Mouse (Mus musculus) heart, embryonic 14.5 days (tissue): ENCODE data around the gene Nacad. TPM values are rescaled to one million over a fixed set of nuclear protein-coding genes. Genes with fewer than 3 reads are reported as not detected.

Experiments
- ATAC-seq: fragments of 200-750 bp; cut with Nextera tagmentation; 2 replicates; pipeline ENCODE4 v1.8.0; 2017; ENCODE audit warnings: low read depth, moderate TSS enrichment; ENCODE audit not compliant: insufficient number of reproducible peaks, insufficient read depth, low FRiP score
- H3K27ac ChIP-seq, 2 experiments: fragments of 200-500 bp in 1 of 2; fragments of 300-500 bp in 1 of 2; sonication (generic) in 1 of 2; replicated peaks in 1 of 2; 2 replicates each; pipeline ENCODE4 v1.5.1; 2012 to 2014; ENCODE audit warnings: low read depth in 2 of 2, low read length in 2 of 2, control low read depth in 1 of 2, mild to moderate bottlenecking in 1 of 2, mixed read lengths in 1 of 2; ENCODE audit not compliant: control insufficient read depth in 1 of 2, insufficient read depth in 1 of 2
- H3K27me3 ChIP-seq: fragments of 300-500 bp; sonication (generic); 2 replicates; pipeline ENCODE4 v1.6.1; 2014; ENCODE audit warnings: mild to moderate bottlenecking, low read length, control low read depth; ENCODE audit not compliant: control insufficient read depth, insufficient read depth
- H3K36me3 ChIP-seq: fragments of 300-500 bp; sonication (generic); 2 replicates; pipeline ENCODE4 v1.6.1; 2014; ENCODE audit warnings: mild to moderate bottlenecking, control low read depth, low read length, mixed read lengths; ENCODE audit not compliant: control insufficient read depth, insufficient read depth
- H3K4me1 ChIP-seq, 2 experiments: fragments of 200-500 bp in 1 of 2; fragments of 300-500 bp in 1 of 2; sonication (generic) in 1 of 2; 2 replicates each; pipeline ENCODE4 v1.6.1; 2012 to 2014; ENCODE audit warnings: low read length in 2 of 2, control low read depth in 1 of 2, mixed read lengths in 1 of 2; ENCODE audit not compliant: control insufficient read depth in 2 of 2, insufficient read depth in 2 of 2
- H3K4me2 ChIP-seq: fragments of 300-500 bp; sonication (generic); 2 replicates; pipeline ENCODE4 v1.6.1; 2014; ENCODE audit warnings: mild to moderate bottlenecking, low read length
- H3K4me3 ChIP-seq, 2 experiments: fragments of 200-500 bp in 1 of 2; fragments of 300-500 bp in 1 of 2; sonication (generic) in 1 of 2; 2 replicates each; pipeline ENCODE4 v1.5.1; 2012 to 2014; ENCODE audit warnings: low read length in 2 of 2, mild to moderate bottlenecking in 2 of 2, control low read depth in 1 of 2, low read depth in 1 of 2, moderate library complexity in 1 of 2; ENCODE audit not compliant: control insufficient read depth in 1 of 2, insufficient read depth in 1 of 2
- H3K9ac ChIP-seq: fragments of 300-500 bp; sonication (generic); 2 replicates; pipeline ENCODE4 v1.6.1; 2014; ENCODE audit warnings: mild to moderate bottlenecking, low read length
- H3K9me3 ChIP-seq: fragments of 300-500 bp; sonication (generic); 2 replicates; pipeline ENCODE4 v1.6.1; 2016; ENCODE audit warnings: low read length, control low read depth; ENCODE audit not compliant: control insufficient read depth
- WGBS: fragments of 180-500 bp; shearing (Covaris S2); extraction: QIAGEN DNeasy Blood & Tissue Kit; methylation state at CpG from one replicate; pipeline ENCODE4 v1.1.7; 2014; 5-methylcytosine and 5-hydroxymethylcytosine counted together
- polyA plus RNA-seq: library from polyadenylated mRNA; unstranded; fragments of >200 nt; fragmentation: Nextera tagmentation; extraction: Ambion mirVana; gene quantifications from 2 replicates; pipeline ENCODE4 v1.2.1, GENCODE M21; 2014

The Nacad gene
- polyA plus RNA-seq, 1 experiment from 2014 or later = 0.86 TPM

GRCm38 (mm10) chr11:6561474-6561873, 44.4 kb downstream of the Nacad start:
- H3K27ac ChIP-seq = no peak overlapping the region
- no peak overlapping the region for H3K4me3 ChIP-seq

GRCm38 (mm10) chr11:6560655-6561360, 45.0 kb downstream of the Nacad start:
- 87% methylated on average over 13 of the region's 13 CpGs for whole genome bisulfite sequencing
- no peak overlapping the region for H3K4me2 ChIP-seq
- no peak overlapping the region for H3K9ac ChIP-seq
- no peaks in the 10 kb centered on the region for H3K27me3 ChIP-seq
- no peaks in the 10 kb centered on the region for H3K9me3 ChIP-seq
- peaks cover 8 to 9% of the 10 kb centered on the region in 2 experiments for H3K4me1 ChIP-seq
- no peak for ATAC-seq
- no peak overlapping the region for H3K27ac ChIP-seq
- peaks cover 16% of the 10 kb centered on the region for H3K36me3 ChIP-seq
- no peak overlapping the region for H3K4me3 ChIP-seq

More at GRCm38 (mm10) chr11:6561474-6561873, 44.4 kb downstream of the Nacad start:
- no peak overlapping the region for H3K4me2 ChIP-seq
- WGBS = 95% methylated on average over 4 of the region's 4 CpGs
- H3K4me1 ChIP-seq = peaks cover 8 to 9% of the 10 kb centered on the region in 2 experiments
- H3K9ac ChIP-seq = no peak overlapping the region
- no peak for ATAC-seq
- H3K9me3 ChIP-seq = no peaks in the 10 kb centered on the region
- H3K27me3 ChIP-seq = no peaks in the 10 kb centered on the region
- peaks cover 16% of the 10 kb centered on the region for H3K36me3 ChIP-seq

- 98% methylated on average over 2 of the region's 2 CpGs for WGBS
- no peak for ATAC-seq
- no peak overlapping the region for H3K4me2 ChIP-seq
- H3K9ac ChIP-seq = no peak overlapping the region
- H3K4me3 ChIP-seq = no peak overlapping the region
- H3K4me1 ChIP-seq = peaks cover 8 to 9% of the 10 kb centered on the region in 2 experiments
- H3K27ac ChIP-seq = no peak overlapping the region
- peaks cover 16% of the 10 kb centered on the region for H3K36me3 ChIP-seq
- no peaks in the 10 kb centered on the region for H3K27me3 ChIP-seq
- no peaks in the 10 kb centered on the region for H3K9me3 ChIP-seq
These were observed 45.9 kb downstream of the Nacad start for GRCm38 (mm10) chr11:6559996-6560395.

GRCm38 (mm10) chr11:6558234-6558633, 47.6 kb downstream of the Nacad start:
- H3K36me3 ChIP-seq = peaks cover 17% of the 10 kb centered on the region
- no peak overlapping the region for H3K4me3 ChIP-seq
- H3K27ac ChIP-seq = no peak overlapping the region
- H3K9me3 ChIP-seq = no peaks in the 10 kb centered on the region
- no peak overlapping the region for H3K9ac ChIP-seq
- 69% methylated on average over 3 of the region's 3 CpGs for WGBS
- H3K4me2 ChIP-seq = no peak overlapping the region
- H3K27me3 ChIP-seq = no peaks in the 10 kb centered on the region
- no peak for ATAC-seq
- peaks cover 0 to 2% of the 10 kb centered on the region in 2 experiments; a peak in 1 of 4 replicates for H3K4me1 ChIP-seq

GRCm38 (mm10) chr11:6550201-6550600, 55.7 kb downstream of the Nacad start:
- Histone ChIP-seq H3K4me3 (no peak overlapping the region), H3K27ac (no peak overlapping the region), H3K36me3 (0 out of 2 replicates have a peak, but pooled peaks cover 11% of the 10 kb centered on the region), H3K4me1 (peaks cover 5 to 16% of the 10 kb centered on the region in 2 experiments), H3K27me3 (no peaks in the 10 kb centered on the region), H3K4me2 (no peak overlapping the region), H3K9ac (no peak overlapping the region), H3K9me3 (no peaks in the 10 kb centered on the region)
- 89% methylated on average over 3 of the region's 3 CpGs for WGBS
- ATAC-seq = no peak

- peaks cover 5 to 16% of the 10 kb centered on the region in 2 experiments for H3K4me1 ChIP-seq
These were observed 56.1 kb downstream of the Nacad start for GRCm38 (mm10) chr11:6549770-6550169.

More at GRCm38 (mm10) chr11:6549770-6550169, 56.1 kb downstream of the Nacad start:
- H3K9ac ChIP-seq = no peak overlapping the region
- no peaks in the 10 kb centered on the region for H3K9me3 ChIP-seq
- no peaks in the 10 kb centered on the region for H3K27me3 ChIP-seq
- whole genome bisulfite sequencing = 79% methylated on average over 2 of the region's 2 CpGs
- no peak for ATAC-seq
- no peak overlapping the region for H3K4me2 ChIP-seq
- no peak overlapping the region for H3K27ac ChIP-seq
- no peak overlapping the region for H3K4me3 ChIP-seq
- 0 out of 2 replicates have a peak, but pooled peaks cover 11% of the 10 kb centered on the region for H3K36me3 ChIP-seq
